Comparison of ENCODE assay signal across 8 mouse cellular contexts in genomic region chr7:44870614-44871013, GRCm38 (mm10). TPM values are rescaled to one million over a fixed set of nuclear protein-coding genes. Genes with fewer than 3 reads are reported as not detected.
DNase-seq lines count a peak whose midpoint lies in the region; ATAC-seq and TF ChIP-seq lines count a peak whose summit lies in the region.

No protein-coding gene starts in this region.

- TF ChIP-seq EP300 in liver, embryonic 14.5 days (IDR thresholded peaks at IDR 0.05; ENCODE audit: low read depth), result no peak
- TF ChIP-seq EP300 in stomach, postnatal 0 days (optimal IDR thresholded peaks at IDR 0.05), result no peak

- peak overlapping the region; percentile 86 for H3K4me2 ChIP-seq in liver, embryonic 14.5 days (ENCODE audit: low read depth)
- H3K4me2 ChIP-seq in stomach, postnatal 0 days (replicated peaks; ENCODE audit: low read depth), result peak overlapping the region; percentile 75

- no peaks in the 10 kb centered on the region for H3K9me3 ChIP-seq in heart, embryonic 10.5 days
- no peaks in the 10 kb centered on the region for H3K9me3 ChIP-seq in liver, embryonic 14.5 days (ENCODE audit: control insufficient read depth, low read length)
- no peaks in the 10 kb centered on the region for H3K9me3 ChIP-seq in stomach, postnatal 0 days (ENCODE audit: control insufficient read depth, low read length)

- no peaks in the 10 kb centered on the region for H3K27me3 ChIP-seq in heart, embryonic 10.5 days (ENCODE audit: insufficient read depth, poor library complexity, severe bottlenecking)
- no peaks in the 10 kb centered on the region for H3K27me3 ChIP-seq in testis, adult 2 months (ENCODE audit: control insufficient read depth, insufficient read depth, low read length)
- no peaks in the 10 kb centered on the region for H3K27me3 ChIP-seq in liver, embryonic 14.5 days (ENCODE audit: control insufficient read depth, insufficient read depth, low read length)
- no peaks in the 10 kb centered on the region for H3K27me3 ChIP-seq in stomach, postnatal 0 days (ENCODE audit: control insufficient read depth, insufficient read depth, low read length)

- H3K36me3 ChIP-seq in heart, embryonic 10.5 days, result peaks cover 17% of the 10 kb centered on the region
- H3K36me3 ChIP-seq in testis, adult 2 months (ENCODE audit: control insufficient read depth, insufficient read depth, low read length), result no peaks in the 10 kb centered on the region
- no peaks in the 10 kb centered on the region for H3K36me3 ChIP-seq in liver, embryonic 14.5 days (replicated peaks; ENCODE audit: control insufficient read depth, insufficient read depth, low read depth)
- no peaks in the 10 kb centered on the region for H3K36me3 ChIP-seq in stomach, postnatal 0 days (ENCODE audit: control insufficient read depth, insufficient read depth, low read length)

- peak overlapping the region; percentile 89 for H3K4me3 ChIP-seq in heart, embryonic 10.5 days
- no peak overlapping the region for H3K4me3 ChIP-seq in testis, adult 2 months (ENCODE audit: control insufficient read depth, low read depth, low read length)
- no peak overlapping the region for H3K4me3 ChIP-seq in liver, embryonic 14.5 days (ENCODE audit: insufficient read depth in 1 of 2, low read depth in 2 of 2, low read length in 2 of 2)
- H3K4me3 ChIP-seq in stomach, postnatal 0 days (ENCODE audit: low read depth, low read length), result peak overlapping the region; percentile 98; the same call in 1 of the 2 replicates

- TF ChIP-seq POLR2A in testis, adult 2 months (IDR thresholded peaks at IDR 0.05; ENCODE audit: control insufficient read depth, low read depth, low read length), result no peak

- ATAC-seq in liver, embryonic 14.5 days (ENCODE audit: insufficient read depth), result no peak
- no peak for ATAC-seq in stomach, postnatal 0 days (ENCODE audit: low FRiP score, low TSS enrichment)

- WGBS in heart, embryonic 10.5 days, result 81% methylated on average over 6 of the region's 6 CpGs
- whole genome bisulfite sequencing in liver, embryonic 14.5 days (ENCODE audit: insufficient replicate concordance), result 75% methylated on average over 6 of the region's 6 CpGs
- WGBS in stomach, postnatal 0 days, result 70% methylated on average over 6 of the region's 6 CpGs

- H3K4me1 ChIP-seq in heart, embryonic 10.5 days, result peaks cover 53% of the 10 kb centered on the region
- H3K4me1 ChIP-seq in testis, adult 2 months (ENCODE audit: control insufficient read depth, insufficient read depth, low read length), result peaks cover 17% of the 10 kb centered on the region
- peaks cover 6 to 21% of the 10 kb centered on the region in 2 experiments for H3K4me1 ChIP-seq in liver, embryonic 14.5 days (replicated peaks; ENCODE audit: control insufficient read depth in 2 of 2, insufficient read depth in 2 of 2, low read length in 1 of 2)
- H3K4me1 ChIP-seq in stomach, postnatal 0 days (replicated peaks; ENCODE audit: control insufficient read depth, insufficient read depth), result peaks cover 18% of the 10 kb centered on the region

- intact Hi-C loops in heart, postnatal 10 days (cut with DNase I), result no loop called here

- no peak overlapping the region for H3K9ac ChIP-seq in liver, embryonic 14.5 days (replicated peaks)
- peak overlapping the region; percentile 99; the same call in 1 of the 2 replicates for H3K9ac ChIP-seq in stomach, postnatal 0 days (ENCODE audit: low read length)

- H3K27ac ChIP-seq in heart, embryonic 10.5 days, result peak overlapping the region; percentile 97
- peak overlapping the region; percentile 78; the same call in 1 of the 2 replicates for H3K27ac ChIP-seq in testis, adult 2 months (ENCODE audit: control insufficient read depth, insufficient read depth, low read depth, low read length)
- no peak overlapping the region for H3K27ac ChIP-seq in liver, embryonic 14.5 days
- peak overlapping the region; percentile 100 for H3K27ac ChIP-seq in stomach, postnatal 0 days (replicated peaks)

- no peak for DNase-seq in heart, embryonic 10.5 days (ENCODE audit: low spot score)
- DNase-seq in heart, postnatal 10 days, result no peak
- no peak for DNase-seq in testis, postnatal 10 days (ENCODE audit: low spot score)
- DNase-seq in liver, embryonic 14.5 days (ENCODE audit: low read depth in 3 of 3, low spot score in 3 of 3), result no peak
- no peak for DNase-seq in stomach, postnatal 0 days (ENCODE audit: low spot score)
- no peak for DNase-seq in ovary, postnatal 14 days (ENCODE audit: low spot score)
- DNase-seq in left cerebral cortex, adult 11 months (ENCODE audit: low spot score), result no peak

- no peak for TF ChIP-seq CTCF in testis, adult 2 months (IDR thresholded peaks at IDR 0.05; ENCODE audit: control insufficient read depth, insufficient read depth, insufficient replicate concordance, low read depth, low read length)
- TF ChIP-seq CTCF in liver, embryonic 14.5 days (IDR thresholded peaks at IDR 0.05; ENCODE audit: low read depth), result no peak
- no peak for TF ChIP-seq CTCF in stomach, postnatal 0 days (IDR thresholded peaks at IDR 0.05; ENCODE audit: low read depth)

RNA-seq across cellular contexts. Expression of gene Ptov1, which starts 1.0 kb away (rescaled TPM):
- 258 and 316 TPM in 2 replicates for polyA plus RNA-seq in heart, embryonic 10.5 days (2016; fragmentation: Nextera tagmentation; extraction: Ambion mirVana)
- total RNA-seq in heart, postnatal 10 days (2021), result 100 to 1,000 TPM; 189 to 196 TPM
- polyA plus RNA-seq in testis, adult 2 months (2012; rRNA removed), result 171 and 187 TPM in 2 replicates
- 47.3 and 54.1 TPM in 2 replicates for polyA plus RNA-seq in liver, embryonic 14.5 days (2012; rRNA removed)
- 35.0 and 42.1 TPM in 2 replicates for polyA plus RNA-seq in liver, embryonic 14.5 days (2014; fragmentation: Nextera tagmentation; extraction: Ambion mirVana)
- 159 and 179 TPM in 2 replicates for polyA plus RNA-seq in stomach, postnatal 0 days (2015; fragmentation: Nextera tagmentation; extraction: Ambion mirVana)

RNA-seq across cellular contexts. Expression of gene Pnkp, which starts 13.7 kb away (rescaled TPM):
- 28.5 and 29.7 TPM in 2 replicates for polyA plus RNA-seq in heart, embryonic 10.5 days (2016; fragmentation: Nextera tagmentation; extraction: Ambion mirVana)
- total RNA-seq in heart, postnatal 10 days (2021), result 10 to 100 TPM; 18.1 to 21.6 TPM
- 26.5 and 29.4 TPM in 2 replicates for polyA plus RNA-seq in testis, adult 2 months (2012; rRNA removed)
- polyA plus RNA-seq in liver, embryonic 14.5 days (2012; rRNA removed), result 12.7 and 14.3 TPM in 2 replicates
- polyA plus RNA-seq in liver, embryonic 14.5 days (2014; fragmentation: Nextera tagmentation; extraction: Ambion mirVana), result 15.6 and 17.0 TPM in 2 replicates
- polyA plus RNA-seq in stomach, postnatal 0 days (2015; fragmentation: Nextera tagmentation; extraction: Ambion mirVana), result 23.5 and 25.7 TPM in 2 replicates

RNA-seq across cellular contexts. Expression of gene Tbc1d17, which starts 21.7 kb away (rescaled TPM):
- polyA plus RNA-seq in heart, embryonic 10.5 days (2016; fragmentation: Nextera tagmentation; extraction: Ambion mirVana), result 56.9 and 67.3 TPM in 2 replicates
- 10 to 100 TPM; 38.4 to 44.7 TPM for total RNA-seq in heart, postnatal 10 days (2021)
- polyA plus RNA-seq in testis, adult 2 months (2012; rRNA removed), result 24.4 and 28.5 TPM in 2 replicates
- polyA plus RNA-seq in liver, embryonic 14.5 days (2012; rRNA removed), result 12.9 and 16.2 TPM in 2 replicates
- 18.3 and 20.2 TPM in 2 replicates for polyA plus RNA-seq in liver, embryonic 14.5 days (2014; fragmentation: Nextera tagmentation; extraction: Ambion mirVana)
- polyA plus RNA-seq in stomach, postnatal 0 days (2015; fragmentation: Nextera tagmentation; extraction: Ambion mirVana), result 45.4 and 48.0 TPM in 2 replicates

RNA-seq across cellular contexts. Expression of gene Akt1s1, which starts 21.8 kb away (rescaled TPM):
- 102 and 103 TPM in 2 replicates for polyA plus RNA-seq in heart, embryonic 10.5 days (2016; fragmentation: Nextera tagmentation; extraction: Ambion mirVana)
- 10 to 100 TPM; 76.8 to 78.4 TPM for total RNA-seq in heart, postnatal 10 days (2021)
- 31.5 and 35.7 TPM in 2 replicates for polyA plus RNA-seq in testis, adult 2 months (2012; rRNA removed)
- 25.8 and 36.4 TPM in 2 replicates for polyA plus RNA-seq in liver, embryonic 14.5 days (2012; rRNA removed)
- 10.0 and 10.6 TPM in 2 replicates for polyA plus RNA-seq in liver, embryonic 14.5 days (2014; fragmentation: Nextera tagmentation; extraction: Ambion mirVana)
- 70.8 and 75.2 TPM in 2 replicates for polyA plus RNA-seq in stomach, postnatal 0 days (2015; fragmentation: Nextera tagmentation; extraction: Ambion mirVana)

RNA-seq across cellular contexts. Expression of gene Med25, which starts 21.9 kb away (rescaled TPM):
- 90.5 and 95.6 TPM in 2 replicates for polyA plus RNA-seq in heart, embryonic 10.5 days (2016; fragmentation: Nextera tagmentation; extraction: Ambion mirVana)
- 10 to 100 TPM; 67.7 to 77.1 TPM for total RNA-seq in heart, postnatal 10 days (2021)
- 143 and 206 TPM in 2 replicates for polyA plus RNA-seq in testis, adult 2 months (2012; rRNA removed)
- polyA plus RNA-seq in liver, embryonic 14.5 days (2012; rRNA removed), result 29.3 and 35.1 TPM in 2 replicates
- polyA plus RNA-seq in liver, embryonic 14.5 days (2014; fragmentation: Nextera tagmentation; extraction: Ambion mirVana), result 24.2 and 27.1 TPM in 2 replicates
- 64.4 and 75.3 TPM in 2 replicates for polyA plus RNA-seq in stomach, postnatal 0 days (2015; fragmentation: Nextera tagmentation; extraction: Ambion mirVana)

Comparison
In these comparisons a context has a peak if more than half of its experiments do, and no peak if none do; other contexts are left out.
1. H3K4me3 ChIP-seq: peak in heart, embryonic 10.5 days (single experiment) and stomach, postnatal 0 days (single experiment); none in testis, adult 2 months (single experiment) and liver, embryonic 14.5 days (0 of 2).